Mouse (Mus musculus) naive thymus-derived CD4-positive, alpha-beta T cell, adult 2 months (primary cell): ENCODE results near the gene Gdi1.
A peak's percentile ranks its signal among the peaks of the same experiment; 100 is the strongest.

Experiments used
- DNase-seq: peaks from one replicate; pipeline ENCODE4 v3.0.0-alpha.2; 2011; ENCODE audit warnings: low read depth

Gene Gdi1

GRCm38 (mm10) chrX:74304867-74305700, at the start of gene Gdi1:
Gene Gdi1 (plus strand): TSS chrX:74304998.
- peak; percentile 91 for DNase-seq

GRCm38 (mm10) chrX:74257746-74258145, 47.1 kb upstream of the Gdi1 start:
- DNase-seq: no peak

DNA sequence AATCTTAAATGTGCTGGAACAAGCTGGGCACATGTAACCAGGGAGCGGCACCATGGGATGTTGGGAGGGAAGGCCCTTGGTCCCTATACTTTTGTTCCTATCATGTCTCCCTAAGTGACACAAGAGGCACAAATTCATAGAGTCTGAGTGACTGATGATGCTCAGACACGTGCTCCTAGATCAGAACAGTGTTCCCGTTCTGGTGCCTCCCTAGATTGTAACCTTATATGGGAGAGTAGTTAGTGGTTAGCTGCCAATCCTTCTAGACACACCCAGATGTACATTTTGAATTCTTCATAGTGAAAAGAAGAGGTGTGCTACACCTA, 35.1 kb upstream of the Gdi1 start:
- no peak for DNase-seq

DNA sequence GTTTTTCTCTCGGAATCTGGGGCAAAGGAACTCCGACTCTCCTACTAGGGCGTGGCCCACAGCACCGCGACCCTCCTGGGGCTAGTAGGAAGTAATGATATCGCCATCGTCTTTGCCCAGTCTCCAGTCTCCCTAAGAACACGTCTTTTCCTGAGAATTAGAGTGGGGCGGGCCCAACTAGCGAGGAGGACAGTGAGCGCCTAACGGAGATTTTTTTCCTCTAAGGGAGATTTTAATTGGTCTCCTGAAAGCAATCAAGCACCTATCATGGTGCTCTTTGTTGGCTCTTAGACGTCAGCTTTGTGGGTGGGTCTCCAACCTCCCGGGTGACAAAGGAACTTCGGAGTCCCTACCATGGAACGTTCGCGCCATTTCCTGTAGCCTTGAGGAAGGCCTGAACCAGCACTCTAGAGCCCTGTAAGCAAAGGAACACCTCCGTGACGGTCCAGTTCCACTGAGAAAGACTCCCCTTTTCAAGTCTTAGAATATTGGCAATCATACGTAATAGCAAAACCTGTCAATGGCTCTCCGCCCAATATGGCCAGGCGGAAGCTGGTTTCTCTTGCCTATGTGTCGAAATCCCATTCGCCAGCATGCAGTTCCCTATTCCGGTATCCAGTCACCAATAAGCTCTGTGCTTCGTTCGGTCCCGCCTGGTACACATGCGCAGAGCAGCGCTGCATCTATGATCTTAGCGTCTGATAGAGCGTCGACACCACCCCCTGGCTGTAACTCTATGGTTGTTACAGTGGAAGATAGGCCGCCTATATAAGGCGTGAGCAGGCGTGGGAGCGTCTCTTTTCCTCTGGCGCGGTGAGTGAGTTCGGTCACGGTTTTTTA, 34.5 kb upstream of the Gdi1 start, which contains the start of gene Rpl10:
Gene Rpl10, plus strand, starts transcription at position 751 of the 840 bp plus-strand sequence.
- peak; percentile 97 for DNase-seq

DNA sequence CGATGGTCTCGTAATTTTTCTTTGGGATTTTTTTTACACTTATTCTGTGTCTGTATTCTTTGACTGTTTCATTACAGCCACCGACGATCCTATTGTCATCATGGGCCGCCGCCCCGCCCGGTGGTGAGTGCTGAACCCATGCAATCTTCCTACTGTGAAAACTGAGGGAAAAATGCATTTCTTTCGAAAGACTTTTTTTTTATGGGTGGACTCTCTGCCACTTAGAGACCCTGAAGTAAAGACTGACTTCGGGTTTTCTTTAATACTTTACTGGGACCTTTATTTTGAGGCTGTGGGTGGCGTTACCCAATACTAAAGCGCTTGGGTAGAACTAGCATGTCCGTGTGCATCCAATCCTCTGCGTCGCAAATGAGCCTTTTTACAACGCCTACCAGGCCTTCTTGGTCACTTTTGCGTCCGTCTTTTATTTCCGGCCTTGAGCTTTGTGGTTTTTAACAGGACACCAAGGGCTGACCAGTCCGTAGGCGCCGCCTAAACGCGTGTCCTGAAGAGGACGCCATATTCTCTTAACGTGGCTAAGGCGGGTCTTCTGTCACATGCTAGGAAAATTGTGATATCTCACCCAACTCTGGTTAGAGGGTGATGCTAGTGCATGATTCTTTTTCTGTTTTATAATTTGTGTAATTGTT, 33.8 kb upstream of the Gdi1 start:
- DNase-seq: peak; percentile 54

DNA sequence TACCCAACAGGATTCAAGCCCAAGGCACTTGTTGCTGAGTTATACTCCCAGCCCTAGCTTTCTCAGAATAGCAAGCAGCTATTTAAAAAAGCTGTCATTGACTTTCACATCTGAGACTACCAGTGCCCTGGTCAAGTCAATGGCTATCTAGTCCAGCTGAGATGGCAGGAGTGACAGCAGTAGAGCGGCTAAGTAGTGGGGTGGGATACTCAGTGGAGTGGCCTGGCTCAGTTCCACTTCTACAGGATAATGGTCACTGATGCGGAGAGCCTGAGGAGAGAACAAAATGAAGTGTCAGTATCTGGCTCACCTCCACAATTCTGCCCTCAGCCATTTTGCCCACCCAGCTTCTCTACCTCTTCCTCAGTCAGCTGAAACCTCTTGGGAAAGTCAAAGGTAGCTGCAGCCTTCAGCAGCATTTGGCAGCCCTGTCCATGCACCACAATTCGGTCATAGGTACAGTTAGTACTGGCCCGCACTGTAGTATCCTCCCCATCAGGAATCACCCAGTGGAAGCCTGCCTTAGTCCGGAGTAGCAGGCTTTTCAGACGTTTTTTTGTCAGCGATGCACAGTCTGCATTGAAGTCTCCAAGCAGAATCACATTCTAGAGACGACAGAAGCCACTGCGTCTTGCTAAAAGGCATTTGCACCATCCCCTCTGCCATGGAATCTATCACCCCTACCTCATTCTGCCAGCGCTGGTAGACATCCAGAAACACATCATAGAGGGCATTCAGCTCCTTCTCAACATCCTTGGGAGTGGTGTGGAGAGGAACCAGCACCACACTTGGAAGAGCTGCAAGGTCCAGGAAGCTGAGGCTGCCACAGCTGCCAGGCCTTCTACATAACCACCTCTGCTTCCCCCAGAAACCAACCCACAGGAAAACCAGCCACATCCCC, 31.1 kb upstream of the Gdi1 start:
- no peak for DNase-seq

DNA sequence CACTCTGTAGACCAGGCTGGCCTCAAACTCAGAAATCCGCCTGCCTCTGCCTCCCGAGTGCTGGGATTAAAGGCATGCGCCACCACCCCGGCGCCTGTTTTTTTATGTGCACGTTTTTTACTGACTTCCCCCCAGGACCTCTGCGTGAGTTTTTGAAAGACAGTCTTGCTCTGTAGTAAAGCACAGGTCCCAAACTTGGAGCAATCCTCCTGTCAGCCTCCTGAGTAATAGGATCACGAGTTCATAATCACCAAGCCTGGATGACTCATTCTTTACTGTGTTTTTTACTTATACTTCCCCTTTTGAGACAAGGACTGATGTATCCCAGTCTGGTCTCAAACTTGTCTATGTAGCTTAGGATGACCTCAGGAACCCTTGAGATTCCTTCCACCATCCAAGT, 26.9 kb upstream of the Gdi1 start:
- DNase-seq: no peak

- DNase-seq: no peak
Observed at GRCm38 (mm10) chrX:74281041-74281731, 23.6 kb upstream of the Gdi1 start.

DNA sequence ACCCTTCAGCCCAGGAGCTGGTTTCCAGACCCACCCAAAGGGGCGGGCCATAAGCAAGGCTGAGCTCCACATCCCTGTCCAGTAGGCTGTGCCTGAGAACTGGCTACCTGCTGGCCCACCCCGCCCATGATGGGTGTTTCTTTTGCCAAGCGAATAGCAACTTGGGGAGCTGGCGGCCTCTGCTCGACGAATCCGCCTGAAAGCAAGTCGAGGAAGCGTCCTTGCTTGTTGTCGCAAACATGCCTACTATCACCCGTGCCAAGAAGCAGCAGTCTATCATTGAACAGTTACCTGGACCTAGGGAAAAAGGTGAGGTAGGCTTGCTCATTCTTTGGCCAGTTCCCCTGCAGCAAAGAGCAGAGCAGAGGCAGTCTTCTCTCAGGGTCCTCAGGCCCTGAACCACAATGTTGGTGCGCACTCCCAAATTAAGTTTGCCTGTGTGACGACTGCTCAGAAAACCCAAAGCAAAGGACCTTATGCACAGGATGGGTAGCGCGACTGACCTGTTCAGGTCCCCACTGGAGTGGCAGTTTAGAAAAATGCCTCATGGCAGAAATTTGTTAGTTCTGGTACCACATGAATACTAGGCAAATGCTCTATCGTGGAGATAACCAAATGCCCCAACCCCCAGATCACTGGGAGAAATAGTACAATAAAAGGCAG, 22.9 kb upstream of the Gdi1 start, which contains the start of the genes Taz and Dnase1l1:
Gene Taz, plus strand, starts transcription at position 181 of the 663 bp plus-strand sequence.
Gene Dnase1l1, minus strand, starts transcription at position 606 of the 663 bp plus-strand sequence.
- peak; percentile 67 for DNase-seq

DNA sequence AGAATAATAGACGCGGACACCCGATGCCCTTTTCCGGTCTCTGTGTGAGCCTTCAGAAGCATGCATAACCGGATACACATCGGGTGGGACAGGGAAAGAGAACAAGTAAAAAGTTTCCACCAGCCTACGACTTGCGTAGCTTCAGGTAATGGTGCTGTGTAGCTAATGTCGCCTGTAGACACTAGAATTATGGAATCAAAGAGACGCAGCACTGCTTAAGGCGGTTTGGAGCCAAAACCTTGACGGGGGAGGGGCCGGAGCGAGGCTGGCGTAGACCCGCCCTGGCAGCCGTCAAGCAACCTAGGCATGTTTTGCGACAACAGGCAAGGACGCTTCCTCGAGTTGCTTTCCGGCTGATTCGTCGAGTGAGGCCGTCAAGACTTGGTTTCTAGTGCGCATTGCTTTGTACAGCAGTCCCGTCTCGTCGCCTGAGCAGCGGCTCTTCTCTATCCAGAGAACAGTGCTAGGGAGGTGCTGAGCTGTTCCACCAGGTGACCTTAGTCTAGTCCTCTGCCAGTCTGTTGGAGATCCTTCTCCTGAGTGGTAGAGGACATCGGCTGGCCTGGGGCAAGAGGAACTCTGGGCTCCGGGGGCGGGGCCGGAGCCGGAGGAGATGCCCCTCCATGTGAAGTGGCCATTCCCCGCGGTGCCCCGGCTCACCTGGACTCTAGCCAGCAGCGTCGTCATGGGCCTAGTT, 22.3 kb upstream of the Gdi1 start:
- peak; percentile 90 for DNase-seq

GRCm38 (mm10) chrX:74283092-74283437, 21.7 kb upstream of the Gdi1 start:
- DNase-seq: no peak

DNA sequence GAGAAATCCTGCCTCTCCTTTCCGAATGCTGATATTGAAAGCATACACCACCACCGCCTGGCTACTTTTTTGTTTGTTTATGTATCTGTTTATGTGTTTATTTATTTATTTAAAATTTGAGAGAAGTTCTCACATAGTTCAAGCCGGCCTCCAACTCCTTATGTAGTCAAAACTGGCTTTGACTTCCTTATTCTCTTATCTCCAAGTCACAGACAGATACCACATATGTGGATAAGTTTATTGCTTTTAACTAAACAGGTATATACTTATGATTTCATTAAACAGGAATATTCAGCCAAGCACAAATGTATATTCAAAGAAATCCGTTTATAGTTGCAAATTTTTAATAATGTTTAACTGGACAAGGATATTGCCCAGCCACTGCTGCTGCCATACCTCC, 11.4 kb upstream of the Gdi1 start:
- DNase-seq: no peak

DNA sequence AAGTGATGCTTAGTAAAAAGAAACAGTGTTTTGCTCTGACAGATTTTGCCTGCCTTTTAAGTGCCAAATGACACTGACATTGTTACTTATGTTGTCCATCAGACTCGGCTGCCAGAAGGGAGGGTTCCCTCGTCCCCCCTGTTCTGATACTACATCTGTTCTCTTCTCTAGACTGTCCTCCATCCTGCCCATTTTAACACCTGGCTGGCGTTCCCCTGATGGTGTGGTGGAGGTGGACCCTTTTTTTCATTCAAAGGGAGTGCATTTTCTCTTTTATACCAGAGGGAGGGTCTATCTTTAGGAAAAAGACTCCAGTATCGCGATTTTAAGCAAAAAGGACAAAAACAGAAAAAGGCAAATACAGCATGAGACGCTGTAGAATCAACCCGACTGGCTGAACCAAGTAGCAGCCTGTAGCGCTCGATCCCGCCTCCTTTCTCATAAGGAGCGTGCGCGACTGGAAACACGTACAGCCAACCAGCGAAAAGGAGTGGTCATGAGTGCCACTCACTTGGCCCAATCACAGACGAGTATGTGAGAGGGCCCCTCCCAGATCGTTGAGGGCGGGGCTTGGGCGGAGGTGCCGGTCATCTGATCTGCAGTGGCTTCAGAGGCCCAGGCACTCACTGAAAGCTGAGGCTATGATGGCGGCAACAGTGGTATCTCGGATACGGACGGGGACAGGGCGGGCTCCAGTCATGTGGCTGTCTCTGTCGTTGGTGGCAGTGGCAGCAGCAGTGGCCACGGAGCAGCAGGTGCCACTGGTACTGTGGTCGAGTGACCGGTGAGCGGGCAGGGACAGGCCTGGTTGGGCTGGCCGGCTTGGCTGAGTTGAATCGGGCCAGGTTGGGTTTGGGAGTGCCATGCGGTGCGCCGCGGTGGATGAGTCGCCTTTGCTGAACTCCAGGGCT, 8.0 kb upstream of the Gdi1 start, which contains the start of gene Atp6ap1:
Gene Atp6ap1, plus strand, starts transcription at position 560 of the 911 bp plus-strand sequence.
- DNase-seq: peak; percentile 94

GRCm38 (mm10) chrX:74298348-74298747, 6.5 kb upstream of the Gdi1 start:
- DNase-seq: no peak

- DNase-seq: no peak
Observed at GRCm38 (mm10) chrX:74299721-74300120, 5.1 kb upstream of the Gdi1 start.

GRCm38 (mm10) chrX:74312540-74313464, 8.0 kb downstream of the Gdi1 start, which contains the start of gene Fam50a:
Gene Fam50a (plus strand): TSS chrX:74313033.
- peak; percentile 91 for DNase-seq

GRCm38 (mm10) chrX:74328725-74329161, 23.9 kb downstream of the Gdi1 start, which contains the start of gene Plxna3:
Gene Plxna3 (plus strand): TSS chrX:74329066.
- peak; percentile 68 for DNase-seq
